ENCODE assay signal across 8 mouse cellular contexts in genomic region chr4:86575283-86575983, GRCm38 (mm10). TPM values are rescaled to one million over a fixed set of nuclear protein-coding genes. Genes with fewer than 3 reads are reported as not detected.
DNase-seq lines count a peak whose midpoint lies in the region; ATAC-seq and TF ChIP-seq lines count a peak whose summit lies in the region.

Gene Rraga (plus strand): TSS chr4:86575668.

- H3K4me3 ChIP-seq in embryonic facial prominence, embryonic 14.5 days (ENCODE audit: low read depth, low read length): peak within 1 kb of the TSS; percentile 98
- peak within 1 kb of the TSS; percentile 69 for H3K4me3 ChIP-seq in heart, adult 2 months
- H3K4me3 ChIP-seq in limb, embryonic 13.5 days: peak within 1 kb of the TSS; percentile 81
- H3K4me3 ChIP-seq in midbrain, embryonic 16.5 days (ENCODE audit: low read depth, low read length): peak within 1 kb of the TSS; percentile 83

- ATAC-seq in embryonic facial prominence, embryonic 14.5 days (ENCODE audit: low read depth): peak; percentile 98
- ATAC-seq in limb, embryonic 13.5 days (ENCODE audit: low FRiP score, low read depth): peak; percentile 97
- peak; percentile 98 for ATAC-seq in midbrain, embryonic 16.5 days

- TF ChIP-seq POLR2A in heart, adult 2 months (IDR thresholded peaks at IDR 0.05; ENCODE audit: insufficient read depth, low read depth, low read length): peak; percentile 92

- TF ChIP-seq EP300 in heart, adult 2 months (IDR thresholded peaks at IDR 0.05; ENCODE audit: insufficient read depth, low read depth, low read length): peak; percentile 47; the same call in 1 of the 2 replicates

- peak within 1 kb of the TSS; percentile 84 for H3K4me2 ChIP-seq in embryonic facial prominence, embryonic 14.5 days (ENCODE audit: low read depth, low read length)
- peak within 1 kb of the TSS; percentile 92 for H3K4me2 ChIP-seq in limb, embryonic 13.5 days (replicated peaks)
- H3K4me2 ChIP-seq in midbrain, embryonic 16.5 days (ENCODE audit: low read length): peak within 1 kb of the TSS; percentile 68

- no peaks in the 10 kb centered on the region for H3K27me3 ChIP-seq in embryonic facial prominence, embryonic 14.5 days (replicated peaks; ENCODE audit: control insufficient read depth, insufficient read depth, low read length)
- no peaks in the 10 kb centered on the region for H3K27me3 ChIP-seq in heart, adult 2 months (ENCODE audit: control insufficient read depth, insufficient read depth, low read length)
- no peaks in the 10 kb centered on the region for H3K27me3 ChIP-seq in limb, embryonic 13.5 days
- no peaks in the 10 kb centered on the region for H3K27me3 ChIP-seq in midbrain, embryonic 16.5 days (ENCODE audit: control insufficient read depth, insufficient read depth, low read depth, low read length)

- peaks cover 15% of the 10 kb centered on the region; the same call in 1 of the 2 replicates for H3K4me1 ChIP-seq in embryonic facial prominence, embryonic 14.5 days (ENCODE audit: control insufficient read depth, insufficient read depth, low read length)
- peaks cover 4% of the 10 kb centered on the region for H3K4me1 ChIP-seq in heart, adult 2 months (ENCODE audit: control insufficient read depth, insufficient read depth, low read length)
- peaks cover 20% of the 10 kb centered on the region for H3K4me1 ChIP-seq in limb, embryonic 13.5 days
- H3K4me1 ChIP-seq in midbrain, embryonic 16.5 days (ENCODE audit: control insufficient read depth, insufficient read depth, low read length): peaks cover 27% of the 10 kb centered on the region

- no peaks in the 10 kb centered on the region for H3K9me3 ChIP-seq in embryonic facial prominence, embryonic 14.5 days (ENCODE audit: control insufficient read depth, low read length)
- no peaks in the 10 kb centered on the region for H3K9me3 ChIP-seq in limb, embryonic 13.5 days
- H3K9me3 ChIP-seq in midbrain, embryonic 16.5 days (replicated peaks; ENCODE audit: control insufficient read depth, low read length, poor library complexity, severe bottlenecking): no peaks in the 10 kb centered on the region

- peaks cover 23% of the 10 kb centered on the region; the same call in 1 of the 2 replicates for H3K36me3 ChIP-seq in embryonic facial prominence, embryonic 14.5 days (ENCODE audit: control insufficient read depth, insufficient read depth, low read length)
- H3K36me3 ChIP-seq in heart, adult 2 months (ENCODE audit: control insufficient read depth, insufficient read depth, low read length): peaks cover 16% of the 10 kb centered on the region
- H3K36me3 ChIP-seq in limb, embryonic 13.5 days: peaks cover 23% of the 10 kb centered on the region
- no peaks in the 10 kb centered on the region for H3K36me3 ChIP-seq in midbrain, embryonic 16.5 days (ENCODE audit: control insufficient read depth, insufficient read depth, low read length)

- TF ChIP-seq CTCF in heart, adult 2 months (IDR thresholded peaks at IDR 0.05): no peak; the same call in 1 of the 2 replicates

- WGBS in embryonic facial prominence, embryonic 14.5 days: under 1% methylated on average over 53 of the region's 53 CpGs
- WGBS in heart, adult 2 months: under 1% methylated on average over 53 of the region's 53 CpGs
- under 1% methylated on average over 53 of the region's 53 CpGs for WGBS in limb, embryonic 13.5 days
- under 1% methylated on average over 52 of the region's 53 CpGs for WGBS in midbrain, embryonic 16.5 days

- H3K9ac ChIP-seq in embryonic facial prominence, embryonic 14.5 days (ENCODE audit: low read depth, low read length): peak within 1 kb of the TSS; percentile 96
- H3K9ac ChIP-seq in heart, adult 2 months (ENCODE audit: low read depth, low read length): peak within 1 kb of the TSS; percentile 99
- H3K9ac ChIP-seq in limb, embryonic 13.5 days: peak within 1 kb of the TSS; percentile 92
- H3K9ac ChIP-seq in midbrain, embryonic 16.5 days (ENCODE audit: low read depth, low read length): peak within 1 kb of the TSS; percentile 87

- DNase-seq in 3T3-L1 (ENCODE audit: low read depth, low spot score): peak; percentile 95
- peak; percentile 89 to 92 for DNase-seq in adrenal gland, postnatal 4 days (ENCODE audit: low spot score in 2 of 2)
- peak; percentile 97 for DNase-seq in embryonic facial prominence, embryonic 14.5 days (ENCODE audit: low spot score)
- DNase-seq in heart, adult 2 months: peak; percentile 96 to 98
- peak; percentile 94 to 95 for DNase-seq in kidney, adult 8-10 months
- peak; percentile 95 to 98 for DNase-seq in spleen, postnatal 10 days (ENCODE audit: low spot score in 2 of 2)

- H3K79me2 ChIP-seq in heart, adult 2 months (replicated peaks; ENCODE audit: control insufficient read depth, insufficient read depth, low read length): peaks cover 2% of the 10 kb centered on the region; the same call in 1 of the 2 replicates

- intact Hi-C loops in heart, adult 2 months (cut with DNase I): loop anchor here (1.0 kb wide), 1 partner anchor 121 kb away; no protein-coding TSS in a partner anchor

- peak within 1 kb of the TSS; percentile 95 for H3K27ac ChIP-seq in embryonic facial prominence, embryonic 14.5 days (replicated peaks; ENCODE audit: low read depth, low read length)
- H3K27ac ChIP-seq in heart, adult 2 months: peak within 1 kb of the TSS; percentile 95
- peak within 1 kb of the TSS; percentile 97 for H3K27ac ChIP-seq in limb, embryonic 13.5 days
- peak within 1 kb of the TSS; percentile 98 for H3K27ac ChIP-seq in midbrain, embryonic 16.5 days (ENCODE audit: low read length)

RNA-seq across cellular contexts. Expression of gene Rraga, which starts in this region (rescaled TPM):
- 10 to 100 TPM; 97.7 to 98.9 TPM for total RNA-seq in adrenal gland, postnatal 4 days (2021)
- 94.8 and 95.3 TPM in 2 replicates for polyA plus RNA-seq in embryonic facial prominence, embryonic 14.5 days (2014; fragmentation: Nextera tagmentation; extraction: Ambion mirVana)
- total RNA-seq in heart, adult 2 months (2021): 10 to 100 TPM; 55.3 to 65.5 TPM
- polyA plus RNA-seq in heart, adult 2 months (2012; rRNA removed): 29.3 and 35.2 TPM in 2 replicates
- 86.9 and 89.2 TPM in 2 replicates for polyA plus RNA-seq in limb, embryonic 13.5 days (2015; fragmentation: Nextera tagmentation; extraction: Ambion mirVana)
- 156 and 169 TPM in 2 replicates for polyA plus RNA-seq in midbrain, embryonic 16.5 days (2015; fragmentation: Nextera tagmentation; extraction: Ambion mirVana)

Comparison
In these comparisons a context has a peak if more than half of its experiments do, and no peak if none do; other contexts are left out.
1. Peak in every context shown above with its lines: DNase-seq, ATAC-seq, H3K4me3 ChIP-seq and H3K27ac ChIP-seq.